Mouse (Mus musculus): Measurements from ENCODE around the gene Foxp1. TPM values are rescaled to one million over a fixed set of nuclear protein-coding genes. Genes with fewer than 3 reads are reported as not detected.

Foxp1 gene
- 100 to 1,000 TPM in 1 of 4 experiments, 10 to 100 TPM in 3; 90.9 to 101 (median 95.2) TPM for total RNA-seq (2022)

GRCm38 (mm10) chr6:99522359-99523108 is at the start of gene Foxp1:
Gene Foxp1, minus strand, starts transcription at chr6:99522721.
- DNase-seq (ENCODE audit: low spot score in 2 of 2), result peak; percentile 62 to 82

GRCm38 (mm10) chr6:99572071-99572470 is 49.5 kb upstream of the Foxp1 start:
- DNase-seq (ENCODE audit: low spot score in 2 of 2), result no peak

GRCm38 (mm10) chr6:99566921-99567320 is 44.4 kb upstream of the Foxp1 start:
- no peak for DNase-seq (ENCODE audit: low spot score in 2 of 2)

GRCm38 (mm10) chr6:99564766-99565165 is 42.2 kb upstream of the Foxp1 start:
- DNase-seq (ENCODE audit: low spot score in 2 of 2), result no peak

GRCm38 (mm10) chr6:99556950-99557349 is 34.4 kb upstream of the Foxp1 start:
- DNase-seq (ENCODE audit: low spot score in 2 of 2), result no peak

- no peak for DNase-seq (ENCODE audit: low spot score in 2 of 2)
Observed at GRCm38 (mm10) chr6:99552816-99553215, 30.3 kb upstream of the Foxp1 start.

- DNase-seq (ENCODE audit: low spot score in 2 of 2), result no peak
Observed at GRCm38 (mm10) chr6:99546416-99546815, 23.9 kb upstream of the Foxp1 start.

GRCm38 (mm10) chr6:99545437-99545836 is 22.9 kb upstream of the Foxp1 start:
- no peak for DNase-seq (ENCODE audit: low spot score in 2 of 2)

- no peak for DNase-seq (ENCODE audit: low spot score in 2 of 2)
Observed at GRCm38 (mm10) chr6:99541105-99541504, 18.6 kb upstream of the Foxp1 start.

GRCm38 (mm10) chr6:99540653-99541052 is 18.1 kb upstream of the Foxp1 start:
- DNase-seq (ENCODE audit: low spot score in 2 of 2), result no peak

- no peak for DNase-seq (ENCODE audit: low spot score in 2 of 2)
Observed at GRCm38 (mm10) chr6:99540146-99540545, 17.6 kb upstream of the Foxp1 start.

- no peak for DNase-seq (ENCODE audit: low spot score in 2 of 2)
Observed at GRCm38 (mm10) chr6:99538194-99538941, 15.8 kb upstream of the Foxp1 start.

- DNase-seq (ENCODE audit: low spot score in 2 of 2), result no peak
Observed at GRCm38 (mm10) chr6:99534211-99534745, 11.8 kb upstream of the Foxp1 start.

GRCm38 (mm10) chr6:99532458-99532857 is 9.9 kb upstream of the Foxp1 start:
- DNase-seq (ENCODE audit: low spot score in 2 of 2), result no peak

- DNase-seq (ENCODE audit: low spot score in 2 of 2), result no peak
Observed at GRCm38 (mm10) chr6:99528972-99529371, 6.5 kb upstream of the Foxp1 start.

GRCm38 (mm10) chr6:99527457-99528105 is 5.1 kb upstream of the Foxp1 start:
- no peak for DNase-seq (ENCODE audit: low spot score in 2 of 2)

- DNase-seq (ENCODE audit: low spot score in 2 of 2), result no peak
Observed at GRCm38 (mm10) chr6:99525351-99525750, 2.8 kb upstream of the Foxp1 start.

GRCm38 (mm10) chr6:99523679-99524370 is 1.3 kb upstream of the Foxp1 start:
- DNase-seq (ENCODE audit: low spot score in 2 of 2), result no peak

GRCm38 (mm10) chr6:99523109-99523632 is 650 bp upstream of the Foxp1 start:
- peak; percentile 67 to 72 for DNase-seq (ENCODE audit: low spot score in 2 of 2)

- peak; percentile 36 to 39 for DNase-seq (ENCODE audit: low spot score in 2 of 2)
Observed at GRCm38 (mm10) chr6:99521641-99522358, 721 bp downstream of the Foxp1 start.
